Mouse (Mus musculus) heart, postnatal 4 days (tissue): Measurements from ENCODE around the gene Map2. TPM values are rescaled to one million over a fixed set of nuclear protein-coding genes. Genes with fewer than 3 reads are reported as not detected.
A peak's percentile ranks its signal among the peaks of the same experiment; 100 is the strongest.

Experiments
- DNase-seq: peaks from one replicate; pipeline ENCODE4 v3.0.0; 2021
- total RNA-seq, 2 experiments: library from RNA; stranded (reverse); gene quantifications; 2 replicates each; pipeline ENCODE4 v1.2.3; 2021

The Map2 gene
- 1 to 10 TPM; 4.7 to 5.6 TPM for total RNA-seq

DNA sequence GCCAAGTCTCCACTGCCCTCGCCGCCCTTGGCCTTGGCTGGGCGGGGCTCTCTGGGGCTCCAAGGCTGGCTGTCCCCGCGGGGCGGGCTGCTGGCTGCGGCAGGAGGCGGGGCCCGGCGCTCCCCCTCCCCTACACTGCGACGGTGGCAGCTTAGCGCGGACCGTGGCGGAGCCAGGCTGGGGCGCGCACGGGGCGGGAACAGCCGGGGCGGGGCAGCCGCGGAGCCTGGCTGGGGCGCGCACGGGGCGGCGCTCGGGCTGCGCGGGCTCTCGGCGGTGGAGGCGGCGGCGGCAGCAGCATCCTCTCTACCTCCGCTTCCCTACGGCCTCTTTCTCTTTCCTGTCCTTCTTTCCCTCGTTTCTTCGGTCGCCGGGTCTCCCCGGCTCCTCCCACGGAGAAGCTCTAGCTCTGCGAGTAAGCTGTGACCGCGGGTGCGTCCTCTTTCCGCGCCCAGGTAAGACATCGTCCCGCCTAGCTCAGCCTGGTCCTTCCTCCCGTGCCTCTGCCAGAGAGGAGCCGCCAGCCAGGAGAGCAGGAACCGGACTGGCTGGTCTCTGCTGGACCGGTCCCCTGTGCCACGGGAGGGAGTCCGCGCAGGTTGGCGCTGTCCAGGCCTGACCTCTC lies at the start of gene Map2:
Gene Map2 (plus strand): TSS at position 233 of the 625 bp plus-strand sequence.
- peak; percentile 73 for DNase-seq

- no peak for DNase-seq
Measured at GRCm38 (mm10) chr1:66133014-66133413, 42.1 kb upstream of the Map2 start.

DNA sequence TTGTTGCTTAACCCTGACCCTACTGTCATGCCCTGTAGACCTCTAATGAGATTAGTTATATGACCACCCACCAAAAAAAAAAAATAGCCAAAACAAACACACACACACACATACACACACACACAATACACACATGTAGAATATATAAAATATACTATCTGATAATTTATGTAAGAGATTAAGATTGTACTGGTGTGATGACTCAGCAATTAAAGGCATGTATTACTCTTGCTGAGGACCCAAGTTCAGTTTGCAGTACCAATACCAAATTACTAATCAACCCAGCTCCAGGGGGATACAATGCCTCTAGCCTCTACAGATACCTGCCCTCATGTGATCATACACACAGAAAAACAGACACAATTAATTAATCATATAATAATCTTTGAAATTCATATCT lies 39.7 kb upstream of the Map2 start:
- no peak for DNase-seq

DNA sequence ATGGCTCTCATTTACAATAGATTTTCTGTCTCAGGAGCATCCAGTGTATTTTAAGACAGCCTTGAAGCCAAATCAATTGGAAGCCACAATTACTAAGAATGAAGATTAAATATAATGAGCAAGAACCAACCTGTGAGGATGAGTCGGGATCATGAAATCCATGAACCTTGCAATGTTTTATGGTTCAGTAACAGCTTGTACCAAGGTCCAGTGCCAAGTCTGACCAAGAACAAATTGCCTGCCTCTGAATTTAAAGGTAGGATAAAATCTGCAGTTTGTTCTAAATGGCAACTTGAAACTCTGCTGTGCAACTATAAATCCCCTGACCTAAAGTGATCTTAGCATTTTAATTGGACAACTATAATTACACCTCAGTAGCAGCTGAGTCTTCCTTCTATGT lies 34.4 kb upstream of the Map2 start:
- DNase-seq: no peak

DNA sequence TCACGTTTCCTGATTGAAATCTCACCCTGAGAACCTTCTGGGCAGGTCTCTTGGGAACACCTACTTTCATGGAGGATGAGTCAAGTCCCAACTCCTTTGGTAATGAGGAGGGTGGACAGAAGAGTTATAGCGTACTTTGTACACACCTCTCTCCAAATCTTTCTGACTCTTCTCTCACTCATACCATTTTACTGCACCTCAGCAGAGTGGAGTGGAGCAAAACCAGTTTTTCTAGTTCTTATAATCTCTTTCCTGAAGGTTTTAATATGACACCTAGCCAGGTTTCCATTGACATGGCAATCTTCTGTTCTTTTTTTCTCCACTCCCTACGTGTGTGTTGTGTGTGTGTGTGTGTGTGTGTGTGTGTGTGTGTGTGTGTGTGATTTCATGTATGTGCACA lies 29.9 kb upstream of the Map2 start:
- no peak for DNase-seq

DNA sequence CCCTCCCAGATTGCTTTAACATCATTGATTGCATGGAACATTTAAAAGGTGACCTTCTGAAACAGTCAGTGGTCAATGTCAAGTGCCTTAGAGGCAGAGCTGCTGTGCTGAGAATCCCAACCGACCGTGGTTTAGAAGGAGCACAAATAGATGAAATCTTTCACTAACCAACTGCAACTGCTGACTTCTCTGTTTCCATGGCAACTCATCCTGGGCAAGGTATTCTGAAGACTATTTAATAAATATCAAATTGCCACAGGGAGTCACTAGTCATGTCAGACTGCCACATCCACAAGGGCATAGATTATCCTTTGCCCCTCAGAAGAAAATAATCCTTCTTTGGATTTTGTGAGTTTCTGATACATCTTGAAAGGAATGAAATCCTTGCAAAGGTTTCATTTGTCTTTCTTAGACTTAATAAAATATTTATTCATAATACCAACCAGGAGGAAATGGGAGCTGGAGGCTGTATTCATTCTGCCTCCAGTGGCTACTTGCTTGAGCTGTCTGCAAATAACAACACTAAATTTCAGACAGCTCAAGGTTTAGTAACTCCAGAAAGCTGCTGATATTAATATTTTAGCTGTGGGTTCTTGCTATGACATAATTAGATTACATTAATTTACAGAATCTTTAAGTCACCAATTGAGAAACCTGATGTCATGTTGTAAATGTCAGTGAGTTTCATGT lies 26.1 kb upstream of the Map2 start:
- DNase-seq: no peak

DNA sequence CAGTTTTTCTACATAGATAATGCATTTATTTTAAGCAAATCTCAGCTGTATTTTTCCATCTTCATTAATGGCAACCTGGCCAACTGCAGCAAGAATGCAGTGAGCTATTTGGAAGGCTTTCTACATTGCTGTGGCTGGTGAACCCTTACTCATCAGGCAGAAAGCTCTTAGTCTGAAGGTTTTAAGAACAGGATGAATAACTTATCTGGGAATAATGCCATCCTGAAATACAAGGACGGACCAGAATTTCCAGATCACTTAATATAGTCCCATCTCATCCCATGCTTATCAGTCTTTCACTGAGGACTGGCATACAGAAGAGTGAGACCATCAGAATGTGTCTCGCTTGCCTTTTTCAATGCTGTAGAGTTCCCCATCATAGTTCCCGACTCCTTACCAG lies 24.3 kb upstream of the Map2 start:
- DNase-seq: no peak

DNA sequence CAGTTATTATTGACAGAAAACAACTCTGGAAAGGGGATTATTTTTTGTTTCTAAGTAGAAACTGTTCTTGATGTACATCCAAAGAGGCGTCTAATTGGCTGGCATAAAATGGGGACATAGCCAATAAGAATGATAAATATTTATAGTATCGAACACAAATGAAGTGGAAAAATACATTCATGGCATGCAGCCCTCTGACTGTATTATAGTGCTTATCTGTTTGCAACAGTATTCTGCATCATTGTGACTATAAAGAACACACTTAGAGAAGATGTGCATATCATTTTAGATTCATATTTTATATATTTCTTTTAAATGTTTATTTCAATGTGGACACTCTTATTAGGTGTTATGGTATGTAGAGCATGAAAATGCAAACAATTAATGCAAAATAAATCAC lies 17.9 kb upstream of the Map2 start:
- no peak for DNase-seq

- no peak for DNase-seq
Measured at GRCm38 (mm10) chr1:66157589-66157988, 17.5 kb upstream of the Map2 start.

GRCm38 (mm10) chr1:66164648-66165047 lies 10.4 kb upstream of the Map2 start:
- DNase-seq: no peak

GRCm38 (mm10) chr1:66168722-66169121 lies 6.4 kb upstream of the Map2 start:
- DNase-seq: no peak

- no peak for DNase-seq
Measured at GRCm38 (mm10) chr1:66172127-66172526, 2.9 kb upstream of the Map2 start.

DNA sequence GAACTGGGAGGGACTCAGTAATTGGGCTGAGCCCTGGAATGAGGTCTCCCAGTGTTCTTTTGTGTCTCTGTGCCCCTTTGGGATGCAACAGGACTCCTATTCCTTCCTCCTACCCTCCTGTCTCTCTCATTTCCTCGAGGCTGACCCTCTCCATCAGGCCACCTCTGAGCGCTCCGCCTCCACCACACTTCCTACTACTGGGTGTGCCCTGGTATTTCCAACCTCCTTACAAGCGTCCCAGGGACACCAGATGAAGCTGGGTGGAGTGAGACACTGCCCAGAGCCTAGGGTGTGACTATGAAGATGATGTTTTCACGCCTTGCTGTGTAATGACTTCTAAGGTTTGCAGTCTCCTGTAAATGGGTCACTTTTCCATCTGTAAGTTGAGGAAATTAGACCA lies 1.4 kb upstream of the Map2 start:
- DNase-seq: no peak

DNA sequence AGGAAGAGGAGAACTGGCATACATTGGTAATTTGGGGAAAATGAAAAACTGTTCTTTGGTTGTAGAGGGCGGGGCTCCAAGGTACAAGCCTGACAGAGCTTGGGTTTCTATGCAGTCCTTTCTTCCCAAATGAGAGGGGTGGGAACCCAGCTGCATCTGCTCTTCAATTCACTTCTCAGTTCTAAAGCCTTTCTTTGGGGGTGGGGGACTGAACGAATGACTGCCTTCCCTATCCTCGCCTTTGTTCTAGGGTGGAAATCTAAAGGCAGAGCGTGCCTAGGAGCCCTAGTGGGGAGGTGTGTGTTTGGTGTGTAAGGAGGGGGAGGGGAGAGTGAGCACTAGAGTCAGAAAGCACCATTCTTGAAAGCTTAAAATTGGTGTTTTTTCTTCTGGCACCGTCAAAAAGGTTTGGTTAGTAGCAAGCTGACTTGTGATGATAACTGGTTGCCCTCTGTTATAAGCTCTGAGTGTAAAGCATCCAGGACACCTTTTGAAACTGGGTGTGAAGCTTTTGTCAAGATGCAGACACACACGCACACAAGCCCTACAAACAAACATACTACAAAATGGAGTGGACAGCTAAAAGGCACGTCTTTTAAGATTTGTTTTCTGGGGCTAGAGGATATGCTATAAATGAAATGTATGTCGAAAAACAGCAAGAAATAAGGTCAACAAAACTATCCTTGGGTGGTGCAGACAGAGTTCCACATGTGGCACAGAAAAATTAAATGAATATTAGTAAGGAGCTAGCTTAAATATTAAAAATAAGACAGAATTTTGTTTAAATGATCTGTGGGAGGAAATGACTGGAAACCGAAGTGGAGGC lies 1.2 kb downstream of the Map2 start:
- DNase-seq: no peak

- no peak for DNase-seq
Measured at GRCm38 (mm10) chr1:66176838-66177105, 1.7 kb downstream of the Map2 start.

- no peak for DNase-seq
Measured at GRCm38 (mm10) chr1:66177489-66178170, 2.6 kb downstream of the Map2 start.

DNA sequence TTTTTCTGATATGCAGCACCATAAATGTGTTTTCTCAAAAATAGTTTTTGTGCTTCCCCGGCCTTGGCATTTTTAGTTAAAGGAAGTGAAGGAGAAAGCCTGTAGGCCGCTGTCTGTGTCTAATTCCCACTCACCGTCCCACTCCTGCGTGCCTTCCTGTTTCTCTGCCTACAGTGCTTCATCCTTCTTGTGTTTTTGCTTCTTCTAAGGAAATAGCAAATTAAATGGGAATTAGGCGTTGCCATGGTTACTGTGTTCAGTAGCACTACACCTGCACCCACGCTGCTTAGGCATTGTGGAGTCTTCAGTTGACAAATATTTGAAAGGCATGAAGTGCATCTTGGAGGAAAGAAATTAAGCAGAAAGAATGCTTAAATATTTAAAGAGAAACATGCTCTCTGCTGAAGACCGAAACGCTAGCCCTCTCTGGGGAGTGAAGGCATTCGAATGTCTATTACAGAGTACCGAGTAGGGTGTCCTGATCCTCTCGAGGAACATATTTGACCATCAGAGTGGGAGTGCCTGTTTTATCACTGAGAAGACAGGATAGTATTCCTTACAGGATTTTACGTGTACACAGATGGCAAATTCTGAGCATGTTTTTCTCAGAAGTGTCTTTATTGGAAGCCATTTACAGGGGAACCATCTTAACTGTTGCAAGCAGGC lies 12.1 kb downstream of the Map2 start:
- no peak for DNase-seq

DNA sequence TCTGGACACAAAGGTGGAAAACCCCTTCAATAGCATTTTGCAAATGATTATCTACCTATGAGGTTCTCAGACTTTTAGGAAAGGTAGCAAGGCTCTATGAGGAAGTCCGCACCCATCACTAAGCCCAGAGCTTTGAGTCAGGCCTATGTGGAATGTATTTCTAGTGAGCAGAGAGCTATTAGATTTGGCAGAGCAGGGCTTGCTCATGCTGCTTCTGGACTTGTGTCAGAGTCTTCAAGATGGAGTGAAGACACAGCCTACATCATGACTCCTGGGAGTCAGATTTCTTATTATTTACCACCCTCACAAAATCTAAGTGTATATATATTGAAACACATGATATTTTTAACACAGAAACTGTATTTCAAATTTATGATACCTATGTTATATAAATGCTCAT lies 17.3 kb downstream of the Map2 start:
- no peak for DNase-seq

GRCm38 (mm10) chr1:66192891-66193290 lies 17.8 kb downstream of the Map2 start:
- DNase-seq: no peak

- no peak for DNase-seq
Measured at GRCm38 (mm10) chr1:66195040-66195726, 20.1 kb downstream of the Map2 start.

DNA sequence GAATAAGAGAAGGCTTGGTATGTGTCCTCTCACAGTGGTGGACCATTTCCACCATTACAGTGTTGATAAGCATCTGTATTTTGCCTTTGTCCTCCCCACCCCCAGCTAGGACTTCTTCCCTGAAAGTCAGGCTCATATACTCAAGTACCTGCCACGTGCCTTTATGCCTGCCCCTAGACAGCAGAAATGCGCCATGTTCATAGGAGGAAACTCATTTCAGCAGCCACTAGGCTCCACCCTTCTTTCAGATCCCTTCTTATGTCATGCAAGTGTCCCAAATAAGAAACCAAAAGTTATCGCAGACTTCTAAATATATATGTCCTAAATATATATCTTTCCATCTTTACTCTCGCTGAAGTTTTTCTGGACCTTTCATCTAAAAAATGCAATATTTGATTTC lies 21.2 kb downstream of the Map2 start:
- no peak for DNase-seq

DNA sequence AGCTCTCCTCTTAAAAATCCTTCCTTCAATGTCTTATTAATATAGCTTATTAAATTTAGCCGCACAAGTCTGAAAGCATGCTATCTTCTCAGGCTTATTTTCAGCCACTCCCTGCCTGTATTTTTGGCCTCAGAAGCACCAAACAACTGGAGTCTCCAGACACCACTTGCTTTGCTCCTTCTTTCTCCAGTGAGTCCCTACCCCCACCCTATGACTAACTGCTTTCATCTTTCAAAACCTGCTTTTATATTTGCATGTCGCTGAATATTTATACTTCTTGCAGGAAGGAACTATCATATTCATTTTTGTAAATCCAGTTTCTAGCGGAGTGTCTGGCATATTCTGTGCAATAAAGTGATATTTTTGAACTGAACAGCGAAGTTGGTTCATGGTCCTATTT lies 21.6 kb downstream of the Map2 start:
- DNase-seq: no peak
